Mouse (Mus musculus) embryonic stem cell, embryonic (primary cell): ENCODE data around the gene Gm12184.

Source experiments
- CTCF ChIA-PET, 4 experiments: fragments of 300-600 bp in 2 of 4; fragments of 350-600 bp in 2 of 4; sonication (Branson Sonifier 250); formaldehyde crosslinking; loops; one replicate each; lab custom pipeline; 2022; ENCODE audit warnings: inconsistent platforms in 2 of 4; lab: Charles Lee
- POLR2A ChIA-PET, 4 experiments: fragments of 300-600 bp in 2 of 4; fragments of 350-600 bp in 2 of 4; sonication (Branson Sonifier 250); formaldehyde crosslinking; loops; one replicate each; lab custom pipeline; 2022; ENCODE audit warnings: antibody characterized with exemption in 4 of 4, inconsistent platforms in 1 of 4; lab: Charles Lee

Gm12184 gene

GRCm38 (mm10) chr11:48837310-48838180 lies 11.1 kb upstream of the Gm12184 start:
- CTCF ChIA-PET, result interaction anchor here in 3 of 4 experiments (0.6 to 3.0 kb wide), 9 partner anchors 14 to 1006 kb away, joined by 3 to 15 read pairs (median 9); no protein-coding TSS in a partner anchor
- POLR2A ChIA-PET, result interaction anchor here (0.7 to 19.8 kb wide), 38 partner anchors 8 to 365 kb away, joined by 3 to 516 read pairs (median 8); partner anchors contain the start of genes Rack1 (in 4 of the 4), Trim41 (in 3 of the 4), Trim7 (in 2 of the 4) and Gm12184 (in 1 of the 4)

GRCm38 (mm10) chr11:48836990-48837309 lies 10.5 kb upstream of the Gm12184 start:
- POLR2A ChIA-PET, result interaction anchor here (0.5 to 19.8 kb wide), 34 partner anchors 8 to 366 kb away, joined by 3 to 516 read pairs (median 8); partner anchors contain the start of genes Rack1 (in 4 of the 4), Trim41 (in 2 of the 4), Trim7 (in 2 of the 4) and Gm12184 (in 1 of the 4)
- CTCF ChIA-PET, result interaction anchor here in 3 of 4 experiments (1.3 to 3.0 kb wide), 6 partner anchors 15 to 62 kb away, joined by 4 to 15 read pairs (median 9); no protein-coding TSS in a partner anchor

GRCm38 (mm10) chr11:48835923-48836322 lies 9.5 kb upstream of the Gm12184 start:
- CTCF ChIA-PET, result interaction anchor here in 2 of 4 experiments (1.2 to 2.8 kb wide), 3 partner anchors 16 to 46 kb away, joined by 5 to 11 read pairs (median 6); no protein-coding TSS in a partner anchor
- POLR2A ChIA-PET, result interaction anchor here in 3 of 4 experiments (0.6 to 19.8 kb wide), 14 partner anchors 8 to 54 kb away, joined by 4 to 516 read pairs (median 8); partner anchors contain the start of genes Rack1 (in 2 of the 3), Trim41 (in 2 of the 3) and Gm12184 (in 1 of the 3)

GRCm38 (mm10) chr11:48833731-48834639 lies 7.5 kb upstream of the Gm12184 start:
- POLR2A ChIA-PET, result interaction anchor here (0.6 to 19.8 kb wide), 45 partner anchors 9 to 959 kb away, joined by 3 to 516 read pairs (median 4); partner anchors contain the start of genes Rack1 (in 4 of the 4) and Trim41 (in 3 of the 4)
- CTCF ChIA-PET, result interaction anchor here in 3 of 4 experiments (0.6 to 2.0 kb wide), 13 partner anchors 9 to 1195 kb away, joined by 3 to 6 read pairs (median 3); no protein-coding TSS in a partner anchor

GRCm38 (mm10) chr11:48833078-48833730 lies 6.7 kb upstream of the Gm12184 start:
- POLR2A ChIA-PET, result interaction anchor here (0.8 to 19.8 kb wide), 21 partner anchors 8 to 51 kb away, joined by 3 to 516 read pairs (median 5); partner anchors contain the start of genes Rack1 (in 3 of the 4) and Trim41 (in 2 of the 4)
- CTCF ChIA-PET, result interaction anchor here in 2 of 4 experiments (0.9 to 1.4 kb wide), 4 partner anchors 17 to 45 kb away, joined by 3 to 6 read pairs (median 3); no protein-coding TSS in a partner anchor

- ChIA-PET CTCF (interaction anchor here in 2 of 4 experiments (0.7 to 1.1 kb wide), 2 partner anchors 23 to 41 kb away, joined by 3 read pairs; no protein-coding TSS in a partner anchor), POLR2A (interaction anchor here in 3 of 4 experiments (1.1 to 19.8 kb wide), 7 partner anchors 9 to 32 kb away, joined by 3 to 516 read pairs (median 7); partner anchors contain the start of genes Rack1 (in 2 of the 3) and Trim41 (in 2 of the 3))
Observed at GRCm38 (mm10) chr11:48831273-48831672, 4.8 kb upstream of the Gm12184 start.

- POLR2A ChIA-PET, result interaction anchor here in 3 of 4 experiments (0.9 to 19.8 kb wide), 7 partner anchors 8 to 31 kb away, joined by 3 to 516 read pairs (median 5); partner anchors contain the start of genes Rack1 (in 3 of the 3) and Trim41 (in 1 of the 3)
- CTCF ChIA-PET, result interaction anchor here in 1 of 4 experiments (0.7 kb wide), 1 partner anchor 40 kb away, joined by 3 read pairs; no protein-coding TSS in a partner anchor
Observed at GRCm38 (mm10) chr11:48830279-48830678, 3.8 kb upstream of the Gm12184 start.

GRCm38 (mm10) chr11:48827926-48828325 lies 1.5 kb upstream of the Gm12184 start:
- ChIA-PET CTCF (interaction anchor here in 3 of 4 experiments (1.2 to 1.7 kb wide), 4 partner anchors 11 to 53 kb away, joined by 3 to 4 read pairs (median 3); no protein-coding TSS in a partner anchor), POLR2A (interaction anchor here (0.5 to 19.8 kb wide), 23 partner anchors 9 to 47 kb away, joined by 3 to 516 read pairs (median 5); partner anchors contain the start of genes Rack1 (in 3 of the 4) and Trim41 (in 2 of the 4))

GRCm38 (mm10) chr11:48826752-48827096 lies 269 bp upstream of the Gm12184 start:
- CTCF ChIA-PET, result interaction anchor here (0.6 to 1.7 kb wide), 5 partner anchors 12 to 51 kb away, joined by 3 to 4 read pairs (median 3); no protein-coding TSS in a partner anchor
- POLR2A ChIA-PET, result interaction anchor here in 3 of 4 experiments (1.4 to 19.8 kb wide), 5 partner anchors 10 to 26 kb away, joined by 5 to 516 read pairs (median 10); partner anchors contain the start of genes Rack1 (in 2 of the 3) and Trim41 (in 1 of the 3)

- POLR2A ChIA-PET, result interaction anchor here in 3 of 4 experiments (0.8 to 19.8 kb wide), 8 partner anchors 13 to 50 kb away, joined by 3 to 516 read pairs (median 5); partner anchors contain the start of gene Rack1 (in 1 of the 3)
- CTCF ChIA-PET, result interaction anchor here in 2 of 4 experiments (0.6 to 0.9 kb wide), 2 partner anchors 10 to 36 kb away, joined by 3 to 4 read pairs; no protein-coding TSS in a partner anchor
Observed at GRCm38 (mm10) chr11:48824311-48824830, 2.1 kb downstream of the Gm12184 start.

GRCm38 (mm10) chr11:48823536-48823972 lies 2.9 kb downstream of the Gm12184 start:
- POLR2A ChIA-PET, result interaction anchor here in 1 of 4 experiments (0.6 to 19.8 kb wide), 6 partner anchors 11 to 36 kb away, joined by 3 to 516 read pairs (median 4); partner anchors contain the start of gene Rack1
- CTCF ChIA-PET, result no interaction called here

- ChIA-PET CTCF (no interaction called here), POLR2A (interaction anchor here in 2 of 4 experiments (0.6 to 20.4 kb wide), 10 partner anchors 9 to 36 kb away, joined by 3 to 587 read pairs (median 4); partner anchors contain the start of gene Rack1 (in 2 of the 2))
Observed at GRCm38 (mm10) chr11:48822768-48823512, 3.5 kb downstream of the Gm12184 start.

- ChIA-PET CTCF (interaction anchor here in 2 of 4 experiments (0.6 to 0.9 kb wide), 2 partner anchors 17 to 33 kb away, joined by 3 to 4 read pairs; no protein-coding TSS in a partner anchor), POLR2A (interaction anchor here in 2 of 4 experiments (0.9 to 27.8 kb wide), 6 partner anchors 10 to 27 kb away, joined by 3 to 1017 read pairs (median 283); partner anchors contain the start of gene Rack1 (in 2 of the 2))
Observed at GRCm38 (mm10) chr11:48821299-48821698, 5.2 kb downstream of the Gm12184 start.

- POLR2A ChIA-PET, result interaction anchor here (0.6 to 27.8 kb wide), 13 partner anchors 9 to 347 kb away, joined by 3 to 1017 read pairs (median 3); partner anchors contain the start of gene Rack1 (in 3 of the 4)
Observed at GRCm38 (mm10) chr11:48820308-48820674, 6.2 kb downstream of the Gm12184 start.

More at GRCm38 (mm10) chr11:48820308-48820674, 6.2 kb downstream of the Gm12184 start:
- CTCF ChIA-PET, result interaction anchor here in 1 of 4 experiments (0.9 kb wide), 1 partner anchor 18 kb away, joined by 3 read pairs; no protein-coding TSS in a partner anchor
